Mouse (Mus musculus) kidney, adult 2 months (tissue): Measurements from ENCODE around the gene 5730522E02Rik.

Source experiments
- CTCF ChIP-seq: fragments of 200-500 bp; conservative IDR thresholded peaks from 2 replicates; pipeline ENCODE4 v1.5.1; 2011; ENCODE audit warnings: low read depth, mild to moderate bottlenecking, control low read depth, low read length, moderate library complexity, mixed read lengths; ENCODE audit not compliant: insufficient read depth, insufficient read length
- POLR2A ChIP-seq: fragments of 200-500 bp; IDR thresholded peaks from one replicate; pipeline ENCODE4 v1.6.1; 2011; ENCODE audit warnings: low read depth, low read length, control low read depth

DNA sequence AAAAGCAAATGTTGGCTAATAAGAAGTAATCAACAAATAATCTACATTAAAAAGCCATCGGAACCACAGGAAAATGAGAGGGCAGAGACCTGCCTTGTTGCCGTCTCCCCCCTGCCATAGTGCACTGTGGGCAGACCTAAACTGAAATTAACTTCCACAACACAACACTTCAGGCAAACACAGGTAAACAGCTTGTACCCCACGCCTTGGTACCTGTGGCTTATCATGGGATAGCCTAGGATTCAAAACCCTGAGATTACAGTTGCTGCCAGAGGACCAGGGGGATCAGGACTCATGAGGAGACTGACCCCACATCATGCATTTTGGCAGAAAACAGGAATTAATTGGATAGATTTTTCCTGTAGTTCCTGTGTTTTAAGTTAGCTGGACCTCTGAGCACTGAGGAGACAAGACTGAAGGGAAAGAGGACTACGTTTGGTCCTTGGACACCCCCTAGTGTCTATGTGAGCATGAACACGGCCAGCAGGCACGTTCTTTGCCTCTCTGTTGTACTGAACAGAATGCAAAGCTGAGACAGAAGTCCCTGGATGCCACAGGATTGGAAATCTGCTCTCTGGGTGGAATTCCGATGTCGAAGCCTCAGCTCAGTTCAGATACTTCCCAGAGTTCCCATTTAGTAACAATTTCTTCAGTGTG is 136.8 kb downstream of the 5730522E02Rik start:
- TF ChIP-seq CTCF (peak; percentile 67), POLR2A (no peak)
